Mouse (Mus musculus) olfactory bulb, adult 2 months (tissue): ENCODE results near the gene Ubap2.

Experiments
- CTCF ChIP-seq: fragments of 200-500 bp; IDR thresholded peaks from 2 replicates; pipeline ENCODE4 v1.5.1; 2012; ENCODE audit warnings: low read depth, mild to moderate bottlenecking, low read length, moderate library complexity; ENCODE audit not compliant: insufficient read depth
- POLR2A ChIP-seq: fragments of 200-500 bp; IDR thresholded peaks from 2 replicates; pipeline ENCODE4 v1.6.1; 2012; ENCODE audit warnings: mild to moderate bottlenecking, low read depth, low read length, moderate library complexity; ENCODE audit not compliant: insufficient read depth

DNA sequence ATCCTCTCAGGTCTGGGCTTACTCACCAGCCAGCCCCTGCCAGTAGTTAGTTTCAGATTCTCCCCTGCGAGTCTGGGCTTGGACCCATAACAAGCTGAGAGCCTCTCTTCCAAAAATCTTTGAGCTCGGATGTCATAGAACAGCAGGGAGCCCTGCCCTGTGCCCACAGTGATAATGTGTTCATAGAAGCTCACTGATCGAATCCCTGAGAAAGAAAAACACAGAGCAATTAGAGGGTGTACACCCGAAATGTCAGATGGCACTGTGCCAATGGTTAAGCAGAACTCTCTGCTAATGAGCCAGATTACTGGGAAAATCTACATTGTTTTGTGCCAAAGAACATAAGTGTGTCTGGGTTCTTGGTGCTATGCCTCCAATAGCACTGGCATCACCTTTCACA is 19.0 kb upstream of the Ubap2 start:
- TF ChIP-seq CTCF (no peak), POLR2A (no peak)
